19 mouse cellular contexts compared by ENCODE assay signal in the genomic region with DNA sequence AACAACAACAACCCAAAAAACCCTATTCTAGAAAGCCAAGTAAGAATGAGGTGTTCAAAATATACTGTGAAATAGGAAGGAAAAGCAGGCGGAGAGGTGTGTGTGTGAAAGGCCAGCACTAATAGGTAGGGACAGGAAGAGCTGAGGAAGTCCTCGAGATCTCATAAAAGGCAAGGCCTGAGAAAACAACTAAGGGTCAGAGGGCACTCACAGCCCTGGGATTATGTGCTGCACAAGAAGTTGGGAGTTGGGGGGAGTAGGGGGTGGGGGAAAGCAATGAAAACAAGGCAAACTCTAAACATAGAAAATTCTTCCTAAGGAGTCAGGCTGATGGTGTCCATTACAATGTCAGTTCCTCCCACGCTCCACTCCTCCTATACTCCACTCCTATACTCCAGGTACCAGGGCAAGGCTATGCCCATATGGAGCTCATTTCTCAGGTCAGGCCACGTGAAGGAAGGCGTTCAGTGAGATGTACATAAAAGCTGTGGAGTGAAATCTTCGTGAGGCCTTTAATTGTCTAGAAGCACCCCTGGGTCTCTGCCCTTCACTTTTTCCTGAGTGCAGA. TPM values are rescaled to one million over a fixed set of nuclear protein-coding genes. Genes with fewer than 3 reads are reported as not detected.
DNase-seq lines count a peak whose midpoint lies in the region; ATAC-seq and TF ChIP-seq lines count a peak whose summit lies in the region.
"Had no signal": no experiment of that assay in that cellular context is flagged by ENCODE, and none has a peak within 500 bp of the region (broad histone marks: within the 10 kb centered on the region; RNA-seq: fewer than 3 reads in every experiment).

No protein-coding gene starts in this region.

- no peak overlapping the region for H3K9ac ChIP-seq in kidney, postnatal 0 days (ENCODE audit: low read depth, low read length)
- H3K9ac ChIP-seq: embryonic facial prominence, embryonic 13.5 days; forebrain, embryonic 12.5 days; hindbrain, embryonic 13.5 days had no signal

- no peaks in the 10 kb centered on the region for H3K9me3 ChIP-seq in heart, embryonic 10.5 days
- H3K9me3 ChIP-seq in kidney, postnatal 0 days (replicated peaks; ENCODE audit: low read length), result no peaks in the 10 kb centered on the region
- H3K9me3 ChIP-seq in limb, embryonic 10.5 days (replicated peaks), result no peaks in the 10 kb centered on the region
- H3K9me3 ChIP-seq: embryonic facial prominence, embryonic 13.5 days; forebrain, embryonic 12.5 days; hindbrain, embryonic 13.5 days had no signal

- H3K27ac ChIP-seq in heart, embryonic 10.5 days, result no peak overlapping the region
- H3K27ac ChIP-seq in kidney, postnatal 0 days, result no peak overlapping the region
- H3K27ac ChIP-seq in limb, embryonic 10.5 days, result peak overlapping the region; percentile 21; the same call in 1 of the 2 replicates
- H3K27ac ChIP-seq: embryonic facial prominence, embryonic 13.5 days; forebrain, embryonic 12.5 days; gastrocnemius, adult 2 months; hindbrain, embryonic 13.5 days had no signal

- no peak for TF ChIP-seq CTCF in kidney, postnatal 0 days (IDR thresholded peaks at IDR 0.05; ENCODE audit: low read depth)

- no peak overlapping the region for H3K4me2 ChIP-seq in kidney, postnatal 0 days (ENCODE audit: low read length)
- H3K4me2 ChIP-seq: embryonic facial prominence, embryonic 13.5 days; forebrain, embryonic 12.5 days; hindbrain, embryonic 13.5 days had no signal

- 58% methylated on average over 6 of the region's 6 CpGs for WGBS in heart, embryonic 10.5 days
- 23% methylated on average over 6 of the region's 6 CpGs for WGBS in kidney, postnatal 0 days
- 27% methylated on average over 6 of the region's 6 CpGs for WGBS in limb, embryonic 10.5 days

- peaks cover 5% of the 10 kb centered on the region; the same call in 1 of the 2 replicates for H3K4me1 ChIP-seq in heart, embryonic 10.5 days
- no peaks in the 10 kb centered on the region for H3K4me1 ChIP-seq in kidney, postnatal 0 days (replicated peaks; ENCODE audit: insufficient read depth, low read length)
- H3K4me1 ChIP-seq in limb, embryonic 10.5 days, result peaks cover 20% of the 10 kb centered on the region
- H3K4me1 ChIP-seq: embryonic facial prominence, embryonic 13.5 days had no signal

- no peaks in the 10 kb centered on the region for H3K27me3 ChIP-seq in heart, embryonic 10.5 days (ENCODE audit: insufficient read depth, poor library complexity, severe bottlenecking)
- no peaks in the 10 kb centered on the region for H3K27me3 ChIP-seq in kidney, postnatal 0 days (ENCODE audit: insufficient read depth, low read length)
- H3K27me3 ChIP-seq in limb, embryonic 10.5 days (ENCODE audit: low read depth, poor library complexity, severe bottlenecking), result no peaks in the 10 kb centered on the region
- H3K27me3 ChIP-seq: embryonic facial prominence, embryonic 13.5 days; forebrain, embryonic 12.5 days; hindbrain, embryonic 13.5 days had no signal

- DNase-seq in heart, adult 11 months, result peak; percentile 50
- no peak for DNase-seq in heart, embryonic 10.5 days (ENCODE audit: low spot score)
- DNase-seq in kidney, postnatal 0 days (ENCODE audit: low spot score), result peak; percentile 49
- no peak for DNase-seq in kidney, adult 9 months
- no peak for DNase-seq in limb, embryonic 10.5 days (ENCODE audit: low spot score)
- no peak for DNase-seq in thymus, postnatal 25 days
- DNase-seq in natural killer cell, adult 2 months (ENCODE audit: low spot score in 2 of 2), result no peak
- DNase-seq: adrenal gland, postnatal 10 days; cerebellum, adult 11 months; cerebellum, adult 8-10 months; cerebellum, postnatal 14 days; gastrocnemius, adult 2 months; gastrocnemius, postnatal 25 days; heart, postnatal 10 days; heart, postnatal 4 days had no signal

- no peak; the same call in 1 of the 2 replicates for ATAC-seq in kidney, postnatal 0 days (replicated peaks; ENCODE audit: low FRiP score, low read depth)
- ATAC-seq: forebrain, embryonic 16.5 days had no signal

- no peak overlapping the region for H3K4me3 ChIP-seq in heart, embryonic 10.5 days
- no peak overlapping the region for H3K4me3 ChIP-seq in kidney, postnatal 0 days (replicated peaks; ENCODE audit: low read depth, low read length)
- H3K4me3 ChIP-seq in limb, embryonic 10.5 days, result no peak overlapping the region
- H3K4me3 ChIP-seq: embryonic facial prominence, embryonic 13.5 days; forebrain, embryonic 12.5 days; gastrocnemius, adult 2 months; hindbrain, embryonic 13.5 days had no signal

- H3K36me3 ChIP-seq in heart, embryonic 10.5 days, result peaks cover 2% of the 10 kb centered on the region; the same call in 1 of the 2 replicates
- H3K36me3 ChIP-seq in kidney, postnatal 0 days (ENCODE audit: insufficient read depth, low read length), result no peaks in the 10 kb centered on the region
- peaks cover 5% of the 10 kb centered on the region; the same call in 1 of the 2 replicates for H3K36me3 ChIP-seq in limb, embryonic 10.5 days
- H3K36me3 ChIP-seq: embryonic facial prominence, embryonic 13.5 days; hindbrain, embryonic 13.5 days had no signal

RNA-seq across cellular contexts. Expression of gene Gldc, which starts 25.9 kb away (rescaled TPM):
- polyA plus RNA-seq in heart, embryonic 10.5 days (2016; fragmentation: Nextera tagmentation; extraction: Ambion mirVana), result 9.4 and 12.7 TPM in 2 replicates
- 5.7 and 7.1 TPM in 2 replicates for polyA plus RNA-seq in kidney, postnatal 0 days (2015; fragmentation: Nextera tagmentation; extraction: Ambion mirVana)
- 13.9 and 20.0 TPM in 2 replicates for polyA plus RNA-seq in limb, embryonic 10.5 days (2016; fragmentation: Nextera tagmentation; extraction: Ambion mirVana)

Comparison
In these comparisons a context has a peak if more than half of its experiments do, and no peak if none do; other contexts are left out.
1. DNase-seq: peak in heart, adult 11 months (single experiment) and kidney, postnatal 0 days (single experiment); none in heart, embryonic 10.5 days (single experiment), kidney, adult 9 months (single experiment), limb, embryonic 10.5 days (single experiment), thymus, postnatal 25 days (single experiment) and natural killer cell, adult 2 months (0 of 2).